In genomic region chr15:91049496-91050441, GRCm38 (mm10) we compare ENCODE assay signal across 8 mouse cellular contexts. TPM values are rescaled to one million over a fixed set of nuclear protein-coding genes. Genes with fewer than 3 reads are reported as not detected.
DNase-seq lines count a peak whose midpoint lies in the region; ATAC-seq and TF ChIP-seq lines count a peak whose summit lies in the region.

TSS of gene Kif21a (minus strand) at chr15:91049948.

- no peaks in the 10 kb centered on the region for H3K36me3 ChIP-seq in hindbrain, embryonic 14.5 days (replicated peaks; ENCODE audit: control insufficient read depth, insufficient read depth)
- no peaks in the 10 kb centered on the region for H3K36me3 ChIP-seq in lung, postnatal 0 days (ENCODE audit: insufficient read depth, low read length)

- intact Hi-C loops in gastrocnemius, adult 2 months (cut with DNase I), result loop anchor here (2.0 to 5.0 kb wide), 2 partner anchors 103 to 141 kb away; partner anchors contain the start of gene Abcd2

- peak within 1 kb of the TSS; percentile 99 for H3K9ac ChIP-seq in hindbrain, embryonic 14.5 days
- H3K9ac ChIP-seq in lung, postnatal 0 days (replicated peaks; ENCODE audit: low read depth), result peak within 1 kb of the TSS; percentile 51

- H3K4me2 ChIP-seq in hindbrain, embryonic 14.5 days (replicated peaks), result peak within 1 kb of the TSS; percentile 56
- H3K4me2 ChIP-seq in lung, postnatal 0 days (replicated peaks; ENCODE audit: low read depth, low read length), result peak within 1 kb of the TSS; percentile 100

- H3K4me1 ChIP-seq in hindbrain, embryonic 14.5 days (replicated peaks; ENCODE audit: control insufficient read depth, insufficient read depth, low read length), result peaks cover 32% of the 10 kb centered on the region
- no peaks in the 10 kb centered on the region for H3K4me1 ChIP-seq in lung, postnatal 0 days (ENCODE audit: insufficient read depth, low read depth, low read length)

- peak; percentile 70 for DNase-seq in adrenal gland, adult 8-10 months
- DNase-seq in cerebellum, postnatal 36 days, result peak; percentile 89 to 90
- DNase-seq in gastrocnemius, adult 2 months, result peak; percentile 90
- peak; percentile 80 for DNase-seq in hindbrain, embryonic 14.5 days (ENCODE audit: low spot score)
- peak; percentile 71 to 78 for DNase-seq in layer of hippocampus, postnatal 36 days
- DNase-seq in lung, postnatal 0 days (ENCODE audit: low spot score), result peak; percentile 86
- DNase-seq in retina, adult 2 months (ENCODE audit: low read depth, low spot score), result peak; percentile 68

- no peaks in the 10 kb centered on the region for H3K9me3 ChIP-seq in hindbrain, embryonic 14.5 days (ENCODE audit: control insufficient read depth, low read length)
- H3K9me3 ChIP-seq in lung, postnatal 0 days (ENCODE audit: low read length), result no peaks in the 10 kb centered on the region

- WGBS in hindbrain, embryonic 14.5 days, result under 1% methylated on average over 61 of the region's 89 CpGs
- WGBS in lung, postnatal 0 days, result 7% methylated on average over 59 of the region's 89 CpGs

- TF ChIP-seq EP300 in lung, postnatal 0 days (IDR thresholded peaks at IDR 0.05), result peak; percentile 46; the same call in 1 of the 2 replicates

- no peak for TF ChIP-seq CTCF in gastrocnemius, adult 2 months (IDR thresholded peaks at IDR 0.05)
- TF ChIP-seq CTCF in lung, postnatal 0 days (IDR thresholded peaks at IDR 0.05), result no peak

- H3K4me3 ChIP-seq in gastrocnemius, adult 2 months, result peak within 1 kb of the TSS; percentile 95
- H3K4me3 ChIP-seq in hindbrain, embryonic 14.5 days (replicated peaks; ENCODE audit: low read length), result peak within 1 kb of the TSS; percentile 96
- peak within 1 kb of the TSS; percentile 86 for H3K4me3 ChIP-seq in lung, postnatal 0 days (ENCODE audit: low read depth, low read length)

- H3K27me3 ChIP-seq in hindbrain, embryonic 14.5 days (ENCODE audit: control insufficient read depth, insufficient read depth, low read length), result no peaks in the 10 kb centered on the region
- H3K27me3 ChIP-seq in lung, postnatal 0 days (replicated peaks; ENCODE audit: insufficient read depth, low read length), result no peaks in the 10 kb centered on the region

- peak; percentile 93 for ATAC-seq in hindbrain, embryonic 14.5 days (ENCODE audit: low FRiP score)
- ATAC-seq in lung, postnatal 0 days, result peak; percentile 95
- ATAC-seq in activated CD4-positive, CD25-positive, alpha-beta regulatory T cell, adult 4 months, result no peak

- H3K27ac ChIP-seq in gastrocnemius, adult 2 months, result peak within 1 kb of the TSS; percentile 94
- H3K27ac ChIP-seq in hindbrain, embryonic 14.5 days, result peak within 1 kb of the TSS; percentile 100
- H3K27ac ChIP-seq in lung, postnatal 0 days (ENCODE audit: low read length), result peak within 1 kb of the TSS; percentile 80

RNA-seq across cellular contexts. Expression of gene Kif21a, which starts in this region (rescaled TPM):
- total RNA-seq in adrenal gland, adult 8-10 months (2022), result 10 to 100 TPM; 15.8 to 26.1 (median 21.8) TPM
- total RNA-seq in gastrocnemius, adult 2 months (2021), result 10 to 100 TPM; 18.3 to 23.5 TPM
- 50.6 and 50.8 TPM in 2 replicates for polyA plus RNA-seq in hindbrain, embryonic 14.5 days (2014; fragmentation: Nextera tagmentation; extraction: Ambion mirVana)
- 100 to 1,000 TPM; 124 to 127 TPM for total RNA-seq in layer of hippocampus, postnatal 36 days (2021)
- 4.6 and 5.0 TPM in 2 replicates for polyA plus RNA-seq in lung, postnatal 0 days (2015; fragmentation: Nextera tagmentation; extraction: Ambion mirVana)
- polyA plus RNA-seq in activated CD4-positive, CD25-positive, alpha-beta regulatory T cell, adult 4 months (2017; shearing (Covaris generic)), result not detected

Comparison
In these comparisons a context has a peak if more than half of its experiments do, and no peak if none do; other contexts are left out.
1. RNA of gene Kif21a (total RNA-seq): 124 to 127 TPM in layer of hippocampus, postnatal 36 days; 15.8 to 26.1 TPM in adrenal gland, adult 8-10 months and 18.3 to 23.5 TPM in gastrocnemius, adult 2 months; every median in the first group is over 4 times any median in the second.
2. Peak in every context shown above with its lines, with median percentiles within 50 percentile points of each other: DNase-seq, H3K27ac ChIP-seq and H3K4me3 ChIP-seq.